Mouse (Mus musculus) heart, adult 2 months (tissue): ENCODE results near the gene Pcbp4.

Experiments used
- CTCF ChIP-seq: fragments of 200-600 bp; IDR thresholded peaks from 2 replicates; pipeline ENCODE4 v1.8.1; 2022; ENCODE audit warnings: antibody characterized with exemption, mild to moderate bottlenecking, moderate library complexity
- POLR2A ChIP-seq: fragments of 200-500 bp; IDR thresholded peaks from 2 replicates; pipeline ENCODE4 v1.6.1; 2011; ENCODE audit warnings: mild to moderate bottlenecking, low read depth, low read length, control low read depth; ENCODE audit not compliant: insufficient read depth

GRCm38 (mm10) chr9:106411729-106412128 is 41.4 kb upstream of the Pcbp4 start:
- TF ChIP-seq POLR2A, result no peak
- TF ChIP-seq CTCF, result no peak
